Mouse (Mus musculus) spleen, adult 2 months (tissue): ENCODE measurements around the gene Rin2. TPM values are rescaled to one million over a fixed set of nuclear protein-coding genes. Genes with fewer than 3 reads are reported as not detected.

ENCODE experiments used
- DNase-seq, 2 experiments: peaks; one replicate each; pipeline versions ENCODE4 v3.0.0 to v3.0.0-alpha.2; 2012 to 2021; ENCODE audit warnings: low spot score in 2 of 2, low read depth in 1 of 2
- H3K27ac ChIP-seq: fragments of 200-500 bp; 2 replicates; pipeline ENCODE4 v1.5.1; 2012; ENCODE audit warnings: low read length, inconsistent platforms; ENCODE audit not compliant: insufficient read depth
- H3K27me3 ChIP-seq: fragments of 200-500 bp; 2 replicates; pipeline ENCODE4 v1.6.1; 2012; ENCODE audit warnings: mild to moderate bottlenecking, moderate library complexity, low read length, inconsistent platforms; ENCODE audit not compliant: control insufficient read depth, insufficient read depth
- H3K36me3 ChIP-seq: fragments of 200-500 bp; 2 replicates; pipeline ENCODE4 v1.6.1; 2012; ENCODE audit warnings: mild to moderate bottlenecking, low read length, inconsistent platforms; ENCODE audit not compliant: control insufficient read depth, insufficient read depth
- H3K4me1 ChIP-seq: fragments of 200-500 bp; 2 replicates; pipeline ENCODE4 v1.6.1; 2011; ENCODE audit warnings: inconsistent platforms; ENCODE audit not compliant: control insufficient read depth, insufficient read depth, insufficient read length
- H3K4me3 ChIP-seq: fragments of 200-500 bp; 2 replicates; pipeline ENCODE4 v1.5.1; 2011; ENCODE audit warnings: mild to moderate bottlenecking, inconsistent platforms; ENCODE audit not compliant: insufficient read depth, insufficient read length; ENCODE audit errors: extremely low read depth
- CTCF ChIP-seq: fragments of 200-500 bp; IDR thresholded peaks from 2 replicates; pipeline ENCODE4 v1.5.1; 2011; ENCODE audit warnings: mild to moderate bottlenecking, inconsistent platforms; ENCODE audit not compliant: insufficient read depth, insufficient read length, insufficient replicate concordance; ENCODE audit errors: extremely low read depth
- POLR2A ChIP-seq: fragments of 200-500 bp; IDR thresholded peaks from 2 replicates; pipeline ENCODE4 v1.6.1; 2011; ENCODE audit warnings: low read depth, low read length, inconsistent platforms
- WGBS: fragments of 180-500 bp; shearing (Covaris S2); methylation state at CpG from one replicate; pipeline ENCODE4 v1.1.7; 2018; 5-methylcytosine and 5-hydroxymethylcytosine counted together
- polyA plus RNA-seq: library from polyadenylated mRNA; depleted of rRNA; stranded (reverse); fragments of >200 nt; gene quantifications from 2 replicates; pipeline ENCODE4 v1.2.3, GENCODE M21; 2012

Rin2 gene
- polyA plus RNA-seq, 1 experiment: 2.2 TPM

GRCm38 (mm10) chr2:145833341-145833740, 158.3 kb downstream of the Rin2 start:
- 89% methylated on average over 3 of the region's 3 CpGs for WGBS
- no peaks in the 10 kb centered on the region for H3K4me1 ChIP-seq
- no peak overlapping the region for H3K27ac ChIP-seq
- DNase-seq: no peak
- no peaks in the 10 kb centered on the region for H3K36me3 ChIP-seq
- no peak overlapping the region for H3K4me3 ChIP-seq
- TF ChIP-seq POLR2A: no peak
- no peak for TF ChIP-seq CTCF
- H3K27me3 ChIP-seq: no peaks in the 10 kb centered on the region

GRCm38 (mm10) chr2:145835920-145836319, 160.9 kb downstream of the Rin2 start:
- 0 out of 2 replicates have a peak, but pooled peaks cover 2% of the 10 kb centered on the region for H3K4me1 ChIP-seq
- no peak overlapping the region for H3K4me3 ChIP-seq
- no peak for DNase-seq
- H3K27me3 ChIP-seq: no peaks in the 10 kb centered on the region
- no peak overlapping the region for H3K27ac ChIP-seq
- TF ChIP-seq CTCF (no peak), POLR2A (no peak)
- H3K36me3 ChIP-seq: no peaks in the 10 kb centered on the region
- WGBS: 88% methylated on average over 1 of the region's 1 CpGs

DNA sequence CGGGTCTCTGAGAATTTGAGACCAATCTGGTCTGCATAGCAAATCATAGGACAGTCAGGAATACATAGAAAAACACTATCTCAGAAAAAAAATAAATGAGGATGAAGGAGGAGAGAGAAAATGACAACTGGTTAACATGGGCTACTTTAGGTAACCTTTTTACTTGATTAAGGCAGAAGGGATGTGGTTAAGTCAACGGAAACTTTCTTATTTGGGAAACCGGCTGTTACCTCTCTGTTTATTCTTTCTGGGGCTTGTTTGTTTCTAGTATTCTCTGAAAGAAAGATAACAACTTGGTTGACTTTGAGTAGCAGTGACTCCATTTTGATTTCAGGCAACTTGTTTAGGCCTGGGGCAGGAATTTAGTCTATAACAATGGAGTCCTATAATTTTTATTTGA, 163.7 kb downstream of the Rin2 start:
- Histone ChIP-seq H3K27me3 (no peaks in the 10 kb centered on the region), H3K4me1 (0 out of 2 replicates have a peak, but pooled peaks cover 2% of the 10 kb centered on the region), H3K36me3 (no peaks in the 10 kb centered on the region), H3K27ac (no peak overlapping the region), H3K4me3 (no peak overlapping the region)
- 62% methylated on average over 3 of the region's 3 CpGs for WGBS
- TF ChIP-seq CTCF (no peak), POLR2A (no peak)
- DNase-seq: no peak

DNA sequence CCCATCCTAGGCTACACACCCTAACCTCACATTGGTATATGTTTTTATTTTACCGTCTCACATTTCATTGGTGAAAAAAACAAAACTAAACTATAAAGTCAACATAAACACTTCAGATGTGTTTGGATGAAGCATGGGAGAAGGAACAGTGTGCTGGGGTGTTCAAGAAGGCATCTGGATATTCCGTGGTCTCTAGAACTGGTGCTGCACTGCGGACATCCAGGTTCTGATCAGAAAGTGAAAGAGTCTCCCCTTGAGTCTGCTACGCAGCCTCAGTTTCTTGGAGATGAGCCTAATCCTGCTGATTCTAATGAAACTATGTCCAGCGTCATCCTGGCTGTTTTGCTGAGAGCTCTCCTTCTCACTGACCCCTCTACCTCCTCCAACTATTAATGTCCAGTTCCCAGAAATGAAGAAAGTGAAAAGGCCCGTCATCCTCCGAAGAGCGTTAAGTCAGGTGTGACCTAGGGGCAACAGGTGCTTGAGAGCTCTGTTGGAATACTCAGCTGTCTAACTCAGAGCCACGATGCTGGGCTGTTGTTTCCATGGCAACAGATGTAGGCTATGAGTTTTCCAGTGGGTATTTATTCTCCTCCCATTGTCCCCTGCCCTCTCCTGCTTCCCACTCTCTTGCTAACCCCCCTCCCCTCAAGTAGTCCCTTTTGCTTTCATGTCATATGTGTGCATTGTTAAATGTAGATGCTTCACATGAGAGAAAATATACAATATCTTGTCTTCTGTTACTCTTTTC, 164.7 kb downstream of the Rin2 start:
- H3K27ac ChIP-seq: no peak overlapping the region
- H3K27me3 ChIP-seq: no peaks in the 10 kb centered on the region
- TF ChIP-seq CTCF: no peak
- no peak for TF ChIP-seq POLR2A
- 86% methylated on average over 9 of the region's 9 CpGs for WGBS
- no peaks in the 10 kb centered on the region for H3K36me3 ChIP-seq
- H3K4me1 ChIP-seq: 0 out of 2 replicates have a peak, but pooled peaks cover 2% of the 10 kb centered on the region
- no peak overlapping the region for H3K4me3 ChIP-seq
- DNase-seq: no peak

GRCm38 (mm10) chr2:145840320-145840719, 165.3 kb downstream of the Rin2 start:
- H3K27me3 ChIP-seq: no peaks in the 10 kb centered on the region

GRCm38 (mm10) chr2:145840910-145841870, 166.2 kb downstream of the Rin2 start:
- WGBS: 65% methylated on average over 12 of the region's 12 CpGs
- TF ChIP-seq POLR2A (no peak), CTCF (no peak)
- 0 out of 2 replicates have a peak, but pooled peaks cover 2% of the 10 kb centered on the region for H3K4me1 ChIP-seq
- DNase-seq: no peak
- no peaks in the 10 kb centered on the region for H3K27me3 ChIP-seq
- H3K36me3 ChIP-seq: no peaks in the 10 kb centered on the region
- H3K4me3 ChIP-seq: no peak overlapping the region
- no peak overlapping the region for H3K27ac ChIP-seq

More at GRCm38 (mm10) chr2:145840320-145840719, 165.3 kb downstream of the Rin2 start:
- WGBS: 91% methylated on average over 3 of the region's 3 CpGs
- TF ChIP-seq CTCF (no peak), POLR2A (no peak)
- 0 out of 2 replicates have a peak, but pooled peaks cover 2% of the 10 kb centered on the region for H3K4me1 ChIP-seq
- no peak for DNase-seq
- no peak overlapping the region for H3K27ac ChIP-seq
- no peaks in the 10 kb centered on the region for H3K36me3 ChIP-seq
- H3K4me3 ChIP-seq: no peak overlapping the region

DNA sequence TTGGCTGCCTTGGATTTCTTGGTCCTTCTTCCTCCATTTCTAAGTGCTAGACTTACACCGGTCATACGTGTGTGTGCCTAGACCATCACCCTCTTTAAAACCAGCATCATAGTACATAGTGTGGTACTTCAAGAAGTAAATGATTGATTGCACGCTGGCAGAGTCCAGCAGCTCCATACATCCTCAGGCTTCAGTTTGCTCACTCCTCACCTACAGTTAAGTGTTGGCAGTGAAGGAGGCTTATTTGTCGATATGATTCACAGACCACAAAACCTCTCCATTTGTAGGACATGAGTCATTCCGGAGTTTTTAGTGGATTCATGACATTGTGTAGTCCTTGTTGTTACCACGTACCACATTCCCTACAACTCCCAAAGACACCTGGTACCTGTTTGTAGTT, 168.3 kb downstream of the Rin2 start:
- WGBS: 92% methylated on average over 6 of the region's 6 CpGs
- Histone ChIP-seq H3K36me3 (no peaks in the 10 kb centered on the region), H3K4me3 (no peak overlapping the region), H3K4me1 (0 out of 2 replicates have a peak, but pooled peaks cover 2% of the 10 kb centered on the region), H3K27me3 (no peaks in the 10 kb centered on the region), H3K27ac (no peak overlapping the region)
- no peak for DNase-seq
- TF ChIP-seq POLR2A (no peak), CTCF (no peak)
